Mouse (Mus musculus) liver, embryonic 15.5 days (tissue): ENCODE measurements around the gene Kcnrg. TPM values are rescaled to one million over a fixed set of nuclear protein-coding genes. Genes with fewer than 3 reads are reported as not detected.
"Not testable (repeated sequence)": the region's sequence is repeated elsewhere in the genome, so short reads cannot be mapped to it uniquely, and the experiment has no call there.

Source experiments
- ATAC-seq: fragments of 200-750 bp; cut with Nextera tagmentation; 2 replicates; pipeline ENCODE4 v1.8.0; 2017; ENCODE audit warnings: moderate number of reproducible peaks, mild to moderate bottlenecking, moderate library complexity; ENCODE audit not compliant: insufficient read depth
- H3K27ac ChIP-seq: fragments of 300-500 bp; sonication (generic); replicated peaks from 2 replicates; pipeline ENCODE4 v1.5.1; 2015; ENCODE audit warnings: mild to moderate bottlenecking, inconsistent platforms
- H3K27me3 ChIP-seq: fragments of 300-500 bp; sonication (generic); 2 replicates; pipeline ENCODE4 v1.6.1; 2015; ENCODE audit warnings: mild to moderate bottlenecking, inconsistent platforms
- H3K36me3 ChIP-seq: fragments of 300-500 bp; sonication (generic); replicated peaks from 2 replicates; pipeline ENCODE4 v1.6.1; 2015; ENCODE audit warnings: moderate library complexity, mild to moderate bottlenecking, inconsistent platforms
- H3K4me1 ChIP-seq: fragments of 300-500 bp; sonication (generic); replicated peaks from 2 replicates; pipeline ENCODE4 v1.6.1; 2015; ENCODE audit warnings: inconsistent platforms
- H3K4me2 ChIP-seq: fragments of 300-500 bp; sonication (generic); 2 replicates; pipeline ENCODE4 v1.6.1; 2015; ENCODE audit warnings: moderate library complexity, mild to moderate bottlenecking, inconsistent platforms
- H3K4me3 ChIP-seq: fragments of 300-500 bp; sonication (generic); replicated peaks from 2 replicates; pipeline ENCODE4 v1.5.1; 2015; ENCODE audit warnings: mild to moderate bottlenecking, inconsistent platforms
- H3K9ac ChIP-seq: fragments of 300-500 bp; sonication (generic); 2 replicates; pipeline ENCODE4 v1.6.1; 2015; ENCODE audit warnings: moderate library complexity, mild to moderate bottlenecking, inconsistent platforms
- H3K9me3 ChIP-seq: fragments of 300-500 bp; sonication (generic); replicated peaks from 2 replicates; pipeline ENCODE4 v1.6.1; 2016; ENCODE audit warnings: inconsistent platforms
- WGBS: fragments of 180-500 bp; shearing (Covaris S2); methylation state at CpG from one replicate; pipeline ENCODE4 v1.1.7; 2015; ENCODE audit warnings: mixed read lengths; ENCODE audit not compliant: insufficient replicate concordance; 5-methylcytosine and 5-hydroxymethylcytosine counted together
- polyA plus RNA-seq: library from polyadenylated mRNA; unstranded; fragments of >200 nt; fragmentation: Nextera tagmentation; extraction: Ambion mirVana; gene quantifications from 2 replicates; pipeline ENCODE4 v1.2.1, GENCODE M21; 2015

Gene Kcnrg
- 0.32 and 0.44 TPM in 2 replicates for polyA plus RNA-seq

- Histone ChIP-seq H3K4me1 (no peaks in the 10 kb centered on the region), H3K36me3 (peaks cover 4% of the 10 kb centered on the region), H3K27ac (no peak within 1 kb of the TSS), H3K9ac (no peak within 1 kb of the TSS), H3K27me3 (no peaks in the 10 kb centered on the region), H3K4me2 (no peak within 1 kb of the TSS), H3K9me3 (no peaks in the 10 kb centered on the region), H3K4me3 (no peak within 1 kb of the TSS)
- 66% methylated on average over 3 of the region's 3 CpGs for WGBS
- no peak for ATAC-seq
Observed at GRCm38 (mm10) chr14:61607157-61607556, at the start of gene Kcnrg. Gene Kcnrg (plus strand): TSS chr14:61607457.

GRCm38 (mm10) chr14:61558901-61559300 lies 48.4 kb upstream of the Kcnrg start:
- Histone ChIP-seq H3K4me1 (peaks cover 25% of the 10 kb centered on the region), H3K4me3 (no peak overlapping the region), H3K9ac (no peak overlapping the region), H3K36me3 (no peaks in the 10 kb centered on the region), H3K9me3 (no peaks in the 10 kb centered on the region), H3K4me2 (no peak overlapping the region), H3K27me3 (peaks cover 6% of the 10 kb centered on the region), H3K27ac (no peak overlapping the region)
- 75% methylated on average over 6 of the region's 6 CpGs for WGBS
- ATAC-seq, result no peak

- no peak overlapping the region for H3K4me3 ChIP-seq
Observed at GRCm38 (mm10) chr14:61559856-61560255, 47.4 kb upstream of the Kcnrg start.

GRCm38 (mm10) chr14:61566211-61566610 lies 41.0 kb upstream of the Kcnrg start:
- not testable (repeated sequence) for H3K9me3 ChIP-seq, H3K4me1 ChIP-seq, H3K27me3 ChIP-seq, ATAC-seq, H3K36me3 ChIP-seq, H3K9ac ChIP-seq, H3K4me3 ChIP-seq, H3K4me2 ChIP-seq, H3K27ac ChIP-seq
- WGBS, result 36% methylated on average over 4 of the region's 4 CpGs

More at GRCm38 (mm10) chr14:61559856-61560255, 47.4 kb upstream of the Kcnrg start:
- Histone ChIP-seq H3K4me1 (peaks cover 22% of the 10 kb centered on the region), H3K4me2 (no peak overlapping the region), H3K9me3 (no peaks in the 10 kb centered on the region), H3K9ac (no peak overlapping the region), H3K36me3 (no peaks in the 10 kb centered on the region), H3K27ac (no peak overlapping the region), H3K27me3 (peaks cover 6% of the 10 kb centered on the region)
- 63% methylated on average over 3 of the region's 3 CpGs for WGBS
- no peak for ATAC-seq

- no peak overlapping the region for H3K4me2 ChIP-seq
- 36% methylated on average over 2 of the region's 2 CpGs for WGBS
Observed at GRCm38 (mm10) chr14:61569344-61569743, 37.9 kb upstream of the Kcnrg start.

GRCm38 (mm10) chr14:61571366-61571765 lies 35.9 kb upstream of the Kcnrg start:
- Histone ChIP-seq H3K36me3 (no peaks in the 10 kb centered on the region), H3K9me3 (no peaks in the 10 kb centered on the region), H3K4me3 (no peak overlapping the region), H3K27me3 (no peaks in the 10 kb centered on the region), H3K9ac (no peak overlapping the region), H3K4me2 (no peak overlapping the region), H3K27ac (no peak overlapping the region), H3K4me1 (0 out of 2 replicates have a peak, but pooled peaks cover 3% of the 10 kb centered on the region)
- 12% methylated on average over 4 of the region's 4 CpGs for WGBS
- ATAC-seq, result no peak

More at GRCm38 (mm10) chr14:61569344-61569743, 37.9 kb upstream of the Kcnrg start:
- 0 out of 2 replicates have a peak, but pooled peaks cover 3% of the 10 kb centered on the region for H3K4me1 ChIP-seq
- no peaks in the 10 kb centered on the region for H3K27me3 ChIP-seq
- no peak overlapping the region for H3K27ac ChIP-seq
- no peaks in the 10 kb centered on the region for H3K9me3 ChIP-seq
- ATAC-seq, result no peak
- no peaks in the 10 kb centered on the region for H3K36me3 ChIP-seq
- no peak overlapping the region for H3K4me3 ChIP-seq
- no peak overlapping the region for H3K9ac ChIP-seq

- Histone ChIP-seq H3K4me3 (no peak overlapping the region), H3K9ac (no peak overlapping the region), H3K27me3 (no peaks in the 10 kb centered on the region), H3K4me1 (0 out of 2 replicates have a peak, but pooled peaks cover 3% of the 10 kb centered on the region), H3K27ac (no peak overlapping the region), H3K4me2 (no peak overlapping the region), H3K36me3 (no peaks in the 10 kb centered on the region), H3K9me3 (no peaks in the 10 kb centered on the region)
- WGBS, result 61% methylated on average over 2 of the region's 2 CpGs
- ATAC-seq, result no peak
Observed at GRCm38 (mm10) chr14:61572131-61572530, 35.1 kb upstream of the Kcnrg start.

- 0 out of 2 replicates have a peak, but pooled peaks cover 3% of the 10 kb centered on the region for H3K4me1 ChIP-seq
- H3K4me3 ChIP-seq, result no peak overlapping the region
- H3K36me3 ChIP-seq, result no peaks in the 10 kb centered on the region
- no peak overlapping the region for H3K9ac ChIP-seq
- no peak overlapping the region for H3K27ac ChIP-seq
- no peak overlapping the region for H3K4me2 ChIP-seq
- ATAC-seq, result no peak
- H3K9me3 ChIP-seq, result no peaks in the 10 kb centered on the region
- 76% methylated on average over 10 of the region's 10 CpGs for WGBS
- H3K27me3 ChIP-seq, result no peaks in the 10 kb centered on the region
Observed at GRCm38 (mm10) chr14:61575066-61575465, 32.2 kb upstream of the Kcnrg start.

- H3K4me1 ChIP-seq, result 0 out of 2 replicates have a peak, but pooled peaks cover 3% of the 10 kb centered on the region
- H3K27ac ChIP-seq, result no peak overlapping the region
- H3K4me3 ChIP-seq, result no peak overlapping the region
- no peak overlapping the region for H3K4me2 ChIP-seq
- H3K27me3 ChIP-seq, result no peaks in the 10 kb centered on the region
- ATAC-seq, result no peak
- H3K9me3 ChIP-seq, result no peaks in the 10 kb centered on the region
- H3K9ac ChIP-seq, result no peak overlapping the region
- 63% methylated on average over 8 of the region's 8 CpGs for WGBS
- H3K36me3 ChIP-seq, result no peaks in the 10 kb centered on the region
Observed at GRCm38 (mm10) chr14:61575941-61576340, 31.3 kb upstream of the Kcnrg start.

GRCm38 (mm10) chr14:61589288-61590065 lies 17.8 kb upstream of the Kcnrg start:
- H3K4me2 ChIP-seq, result no peak overlapping the region
- WGBS, result 26% methylated on average over 4 of the region's 4 CpGs
- H3K27ac ChIP-seq, result no peak overlapping the region
- H3K27me3 ChIP-seq, result no peaks in the 10 kb centered on the region
- no peak overlapping the region for H3K9ac ChIP-seq
- no peak for ATAC-seq
- no peaks in the 10 kb centered on the region for H3K9me3 ChIP-seq
- H3K36me3 ChIP-seq, result no peaks in the 10 kb centered on the region
- H3K4me3 ChIP-seq, result no peak overlapping the region
- no peaks in the 10 kb centered on the region for H3K4me1 ChIP-seq

- Histone ChIP-seq H3K36me3 (no peaks in the 10 kb centered on the region), H3K4me3 (no peak overlapping the region), H3K9ac (no peak overlapping the region), H3K9me3 (no peaks in the 10 kb centered on the region), H3K4me2 (no peak overlapping the region), H3K27me3 (no peaks in the 10 kb centered on the region), H3K4me1 (peaks cover 25% of the 10 kb centered on the region), H3K27ac (no peak overlapping the region)
- no peak for ATAC-seq
- 74% methylated on average over 9 of the region's 9 CpGs for WGBS
Observed at GRCm38 (mm10) chr14:61596719-61597426, 10.4 kb upstream of the Kcnrg start.
